Mouse (Mus musculus) layer of hippocampus, adult 2 months (tissue): Measurements from ENCODE around the gene Cntn5. TPM values are rescaled to one million over a fixed set of nuclear protein-coding genes. Genes with fewer than 3 reads are reported as not detected.
A peak's percentile ranks its signal among the peaks of the same experiment; 100 is the strongest.

Source experiments
- DNase-seq, 2 experiments: peaks; one replicate each; pipeline ENCODE4 v3.0.0; 2022; ENCODE audit warnings: low spot score in 2 of 2
- H3K27ac ChIP-seq: fragments of 200-600 bp; 2 replicates; pipeline ENCODE4 v1.8.1; 2022
- H3K4me3 ChIP-seq: fragments of 200-600 bp; 2 replicates; pipeline ENCODE4 v1.8.1; 2022; ENCODE audit warnings: mild to moderate bottlenecking
- CTCF ChIP-seq: fragments of 200-600 bp; conservative IDR thresholded peaks from 2 replicates; pipeline ENCODE4 v1.8.1; 2022; ENCODE audit warnings: antibody characterized with exemption, mild to moderate bottlenecking, moderate library complexity
- microRNA-seq, 2 experiments: library from miRNA; unstranded; fragments of <30 nt; microRNA quantifications; one replicate each; pipeline ENCODE4 v1.2.0; 2021
- total RNA-seq, 2 experiments: library from RNA; stranded (reverse); gene quantifications; 2 replicates each; pipeline ENCODE4 v1.2.3; 2021

Gene Cntn5
- total RNA-seq, 2 experiments from 2014 or later = 11.3 to 12.2 TPM

GRCm38 (mm10) chr9:9769659-9770058 is 1134.9 kb downstream of the Cntn5 start:
- H3K4me3 ChIP-seq = no peak overlapping the region
- no peak for DNase-seq
- TF ChIP-seq CTCF = no peak
- H3K27ac ChIP-seq = no peak overlapping the region

- no peak overlapping the region for H3K27ac ChIP-seq
- DNase-seq = no peak
- no peak for TF ChIP-seq CTCF
- H3K4me3 ChIP-seq = no peak overlapping the region
Observed at GRCm38 (mm10) chr9:9718145-9718544, 1186.4 kb downstream of the Cntn5 start.

GRCm38 (mm10) chr9:9708671-9709070 is 1195.9 kb downstream of the Cntn5 start:
- DNase-seq = no peak
- Histone ChIP-seq H3K4me3 (no peak overlapping the region), H3K27ac (no peak overlapping the region)
- TF ChIP-seq CTCF = no peak

GRCm38 (mm10) chr9:9707766-9708165 is 1196.8 kb downstream of the Cntn5 start:
- H3K27ac ChIP-seq = no peak overlapping the region
- no peak for DNase-seq
- no peak overlapping the region for H3K4me3 ChIP-seq
- TF ChIP-seq CTCF = no peak

GRCm38 (mm10) chr9:9705180-9705579 is 1199.4 kb downstream of the Cntn5 start:
- DNase-seq = no peak
- H3K4me3 ChIP-seq = no peak overlapping the region
- H3K27ac ChIP-seq = no peak overlapping the region
- no peak for TF ChIP-seq CTCF

- peak overlapping the region; percentile 51; the same call in 1 of the 2 replicates for H3K27ac ChIP-seq
- TF ChIP-seq CTCF = no peak
- DNase-seq = peak in 1 of 2 experiments; percentile 13
- H3K4me3 ChIP-seq = no peak overlapping the region
Observed at GRCm38 (mm10) chr9:9696636-9697035, 1207.9 kb downstream of the Cntn5 start.

- H3K27ac ChIP-seq = no peak overlapping the region
- TF ChIP-seq CTCF = no peak
- no peak for DNase-seq
Observed at GRCm38 (mm10) chr9:9682348-9682884, 1222.2 kb downstream of the Cntn5 start.

GRCm38 (mm10) chr9:9676078-9676477 is 1228.5 kb downstream of the Cntn5 start:
- no peak for DNase-seq

More at GRCm38 (mm10) chr9:9682348-9682884, 1222.2 kb downstream of the Cntn5 start:
- H3K4me3 ChIP-seq = no peak overlapping the region

GRCm38 (mm10) chr9:9674531-9674930 is 1230.0 kb downstream of the Cntn5 start:
- no peak for TF ChIP-seq CTCF
- no peak for DNase-seq
- no peak overlapping the region for H3K27ac ChIP-seq
- no peak overlapping the region for H3K4me3 ChIP-seq

More at GRCm38 (mm10) chr9:9676078-9676477, 1228.5 kb downstream of the Cntn5 start:
- Histone ChIP-seq H3K27ac (no peak overlapping the region), H3K4me3 (no peak overlapping the region)
- TF ChIP-seq CTCF = no peak

GRCm38 (mm10) chr9:9673277-9674049 is 1231.1 kb downstream of the Cntn5 start:
- H3K27ac ChIP-seq = no peak overlapping the region
- DNase-seq = no peak
- TF ChIP-seq CTCF = no peak
- no peak overlapping the region for H3K4me3 ChIP-seq

- no peak for TF ChIP-seq CTCF
- Histone ChIP-seq H3K27ac (no peak overlapping the region), H3K4me3 (no peak overlapping the region)
- DNase-seq = no peak
Observed at GRCm38 (mm10) chr9:9653463-9653862, 1251.1 kb downstream of the Cntn5 start.

- no peak for TF ChIP-seq CTCF
- no peak for DNase-seq
- Histone ChIP-seq H3K4me3 (no peak overlapping the region), H3K27ac (no peak overlapping the region)
Observed at GRCm38 (mm10) chr9:9647361-9647760, 1257.2 kb downstream of the Cntn5 start.

GRCm38 (mm10) chr9:9646276-9646675 is 1258.3 kb downstream of the Cntn5 start:
- no peak for DNase-seq
- Histone ChIP-seq H3K4me3 (no peak overlapping the region), H3K27ac (no peak overlapping the region)
- TF ChIP-seq CTCF = no peak

Small RNA genes within 50 kb of the gene (microRNA-seq; reads per million reads assigned to microRNA genes)
- gene Gm24496 = 0 reads per million in 2 experiments
- gene Gm25086 = 0 reads per million in 2 experiments
- 0 reads per million in 2 experiments for gene Gm26195
- 0 reads per million in 2 experiments for gene Mir6237
